Mouse (Mus musculus) MEL (cell line): ENCODE data around the gene Gm4559. TPM values are rescaled to one million over a fixed set of nuclear protein-coding genes. Genes with fewer than 3 reads are reported as not detected.
"Not testable (repeated sequence)": the region's sequence is repeated elsewhere in the genome, so short reads cannot be mapped to it uniquely, and the experiment has no call there.

Experiments used
- DNase-seq: peaks from one replicate; pipeline ENCODE4 v3.0.0; 2011; ENCODE audit warnings: low read depth, low spot score
- H3K27ac ChIP-seq: 2 replicates; pipeline ENCODE4 v1.5.1; 2012; ENCODE audit warnings: low read depth, mild to moderate bottlenecking, control low read depth, low read length, moderate library complexity; ENCODE audit not compliant: control insufficient read depth
- H3K27me3 ChIP-seq, 2 experiments: fragments of 150-350 bp in 1 of 2; sonication (generic) in 1 of 2; 2 replicates each; pipeline ENCODE4 v1.6.1; 2012; ENCODE audit warnings: low read length in 2 of 2, mild to moderate bottlenecking in 2 of 2, improper control_type of control experiment in 1 of 2, moderate library complexity in 1 of 2; ENCODE audit not compliant: insufficient read depth in 2 of 2, control insufficient read depth in 1 of 2
- H3K36me3 ChIP-seq, 2 experiments: 2 replicates each; pipeline ENCODE4 v1.6.1; 2012 to 2014; ENCODE audit warnings: low read length in 2 of 2, improper control_type of control experiment in 1 of 2, inconsistent platforms in 1 of 2, mild to moderate bottlenecking in 1 of 2; ENCODE audit not compliant: insufficient read depth in 2 of 2, control insufficient read depth in 1 of 2
- H3K4me1 ChIP-seq, 2 experiments: fragments of 150-350 bp in 1 of 2; sonication (generic) in 1 of 2; 2 replicates each; pipeline ENCODE4 v1.6.1; 2012; ENCODE audit warnings: low read length in 2 of 2, improper control_type of control experiment in 1 of 2, mild to moderate bottlenecking in 1 of 2; ENCODE audit not compliant: insufficient read depth in 2 of 2, control insufficient read depth in 1 of 2
- H3K4me3 ChIP-seq, 2 experiments: fragments of 150-350 bp in 1 of 2; sonication (generic) in 1 of 2; 2 replicates each; pipeline ENCODE4 v1.5.1; 2012; ENCODE audit warnings: low read depth in 2 of 2, low read length in 2 of 2, mild to moderate bottlenecking in 2 of 2, moderate library complexity in 2 of 2, control low read depth in 1 of 2, improper control_type of control experiment in 1 of 2; ENCODE audit not compliant: control insufficient read depth in 1 of 2, insufficient read depth in 1 of 2
- H3K79me2 ChIP-seq: 2 replicates; pipeline ENCODE4 v1.6.1; 2012; ENCODE audit warnings: mild to moderate bottlenecking, low read length, moderate library complexity; ENCODE audit not compliant: control insufficient read depth, poor library complexity, insufficient read depth
- H3K9ac ChIP-seq: 2 replicates; pipeline ENCODE4 v1.6.1; 2012; ENCODE audit warnings: low read depth, mild to moderate bottlenecking, control low read depth, low read length, moderate library complexity; ENCODE audit not compliant: control insufficient read depth, poor library complexity, severe bottlenecking
- H3K9me3 ChIP-seq: fragments of 150-350 bp; sonication (generic); replicated peaks from 2 replicates; pipeline ENCODE4 v1.6.1; 2012; ENCODE audit warnings: mild to moderate bottlenecking, low read length, improper control_type of control experiment, moderate library complexity; ENCODE audit not compliant: insufficient read depth
- BHLHE40 ChIP-seq: IDR thresholded peaks from 2 replicates; pipeline ENCODE4 v1.6.1; 2012; ENCODE audit warnings: low read depth, mild to moderate bottlenecking, inconsistent platforms, low read length, improper control_type of control experiment, borderline replicate concordance
- CTCF ChIP-seq, 3 experiments: IDR thresholded peaks in 2 of 3; conservative IDR thresholded peaks in 1 of 3; 2 replicates each; pipeline ENCODE4 v1.5.1; 2011 to 2012; ENCODE audit warnings: low read length in 3 of 3, low read depth in 2 of 3, mild to moderate bottlenecking in 2 of 3, improper control_type of control experiment in 1 of 3, inconsistent platforms in 1 of 3, mixed read lengths in 1 of 3, moderate library complexity in 1 of 3; ENCODE audit not compliant: control insufficient read depth in 1 of 3, insufficient read depth in 1 of 3, poor library complexity in 1 of 3, severe bottlenecking in 1 of 3
- E2F4 ChIP-seq: IDR thresholded peaks from 2 replicates; pipeline ENCODE4 v1.6.1; 2011; ENCODE audit warnings: low read depth, low read length, improper control_type of control experiment, borderline replicate concordance
- EP300 ChIP-seq, 2 experiments: IDR thresholded peaks; 2 replicates each; pipeline ENCODE4 v1.6.1; 2011; ENCODE audit warnings: improper control_type of control experiment in 2 of 2, low read length in 2 of 2, low read depth in 1 of 2, mild to moderate bottlenecking in 1 of 2
- JUND ChIP-seq: IDR thresholded peaks from 2 replicates; pipeline ENCODE4 v1.6.1; 2011; ENCODE audit warnings: low read depth, mild to moderate bottlenecking, improper control_type of control experiment, low read length
- KAT2A ChIP-seq: conservative IDR thresholded peaks from 2 replicates; pipeline ENCODE4 v1.6.1; 2012; ENCODE audit warnings: low read depth, low read length, improper control_type of control experiment, inconsistent platforms
- MAX ChIP-seq: IDR thresholded peaks from 2 replicates; pipeline ENCODE4 v1.6.1; 2011; ENCODE audit warnings: low read length, improper control_type of control experiment
- MEF2A ChIP-seq: IDR thresholded peaks from 2 replicates; pipeline ENCODE4 v1.6.1; 2014; ENCODE audit warnings: low read depth, mild to moderate bottlenecking, inconsistent platforms, low read length, improper control_type of control experiment; ENCODE audit not compliant: poor library complexity, insufficient replicate concordance, severe bottlenecking; ENCODE audit errors: extremely low read depth
- MXI1 ChIP-seq: IDR thresholded peaks from 2 replicates; pipeline ENCODE4 v1.6.1; 2011; ENCODE audit warnings: mild to moderate bottlenecking, low read depth, low read length, improper control_type of control experiment
- MYB ChIP-seq: IDR thresholded peaks from 2 replicates; pipeline ENCODE4 v1.6.1; 2011; ENCODE audit warnings: mild to moderate bottlenecking, low read depth, low read length, improper control_type of control experiment
- MYC ChIP-seq: IDR thresholded peaks from 2 replicates; pipeline ENCODE4 v1.6.1; 2011; ENCODE audit warnings: low read depth, mild to moderate bottlenecking, low read length, improper control_type of control experiment, moderate library complexity
- NELFE ChIP-seq: IDR thresholded peaks from 2 replicates; pipeline ENCODE4 v1.6.1; 2011; ENCODE audit warnings: low read depth, low read length, improper control_type of control experiment
- NRF1 ChIP-seq: IDR thresholded peaks from 2 replicates; pipeline ENCODE4 v1.6.1; 2014; ENCODE audit warnings: low read depth, mild to moderate bottlenecking, inconsistent platforms, low read length, improper control_type of control experiment, moderate library complexity; ENCODE audit not compliant: poor library complexity, insufficient read depth, severe bottlenecking
- POLR2A ChIP-seq, 2 experiments: IDR thresholded peaks; 2 replicates each; pipeline ENCODE4 v1.6.1; 2011 to 2012; ENCODE audit warnings: low read length in 2 of 2, mild to moderate bottlenecking in 2 of 2, control low read depth in 1 of 2, improper control_type of control experiment in 1 of 2, low read depth in 1 of 2, moderate library complexity in 1 of 2; ENCODE audit not compliant: control insufficient read depth in 1 of 2, insufficient read depth in 1 of 2, poor library complexity in 1 of 2
- RAD21 ChIP-seq: IDR thresholded peaks from 2 replicates; pipeline ENCODE4 v1.6.1; 2011; ENCODE audit warnings: mild to moderate bottlenecking, low read depth, low read length, improper control_type of control experiment
- SIN3A ChIP-seq: IDR thresholded peaks from 2 replicates; pipeline ENCODE4 v1.6.1; 2012; ENCODE audit warnings: low read length, improper control_type of control experiment, inconsistent platforms
- SMC3 ChIP-seq: IDR thresholded peaks from 2 replicates; pipeline ENCODE4 v1.6.1; 2011; ENCODE audit warnings: low read depth, low read length, improper control_type of control experiment
- TBP ChIP-seq: IDR thresholded peaks from 2 replicates; pipeline ENCODE4 v1.8.0; 2011; ENCODE audit warnings: low read depth, low read length, improper control_type of control experiment
- TCF12 ChIP-seq: IDR thresholded peaks from 2 replicates; pipeline ENCODE4 v1.6.1; 2014; ENCODE audit warnings: low read depth, mild to moderate bottlenecking, inconsistent platforms, low read length, improper control_type of control experiment, moderate library complexity
- UBTF ChIP-seq: IDR thresholded peaks from 2 replicates; pipeline ENCODE4 v1.6.1; 2012; ENCODE audit warnings: low read depth, mild to moderate bottlenecking, inconsistent platforms, low read length, improper control_type of control experiment, moderate library complexity, borderline replicate concordance; ENCODE audit not compliant: insufficient read depth
- USF1 ChIP-seq: IDR thresholded peaks from 2 replicates; pipeline ENCODE4 v1.6.1; 2014; ENCODE audit warnings: low read depth, mild to moderate bottlenecking, inconsistent platforms, low read length, improper control_type of control experiment, moderate library complexity
- USF2 ChIP-seq, 2 experiments: IDR thresholded peaks; 2 replicates each; pipeline ENCODE4 v1.6.1; 2011 to 2012; ENCODE audit warnings: improper control_type of control experiment in 2 of 2, low read length in 2 of 2, borderline replicate concordance in 1 of 2, inconsistent platforms in 1 of 2, low read depth in 1 of 2, mild to moderate bottlenecking in 1 of 2; ENCODE audit not compliant: insufficient read depth in 1 of 2
- ZC3H11A ChIP-seq: IDR thresholded peaks from 2 replicates; pipeline ENCODE4 v1.6.1; 2012; ENCODE audit warnings: low read depth, mild to moderate bottlenecking, inconsistent platforms, low read length, improper control_type of control experiment
- ZNF384 ChIP-seq: IDR thresholded peaks from 2 replicates; pipeline ENCODE4 v1.6.1; 2012; ENCODE audit warnings: low read depth, mild to moderate bottlenecking, inconsistent platforms, low read length, improper control_type of control experiment
- polyA plus RNA-seq, 2 experiments: library from polyadenylated mRNA; stranded (reverse) in 1 of 2; unstranded in 1 of 2; fragments of >175 nt in 1 of 2; fragments of >200 nt in 1 of 2; gene quantifications; 2 replicates each; pipeline versions ENCODE4 v1.2.1 to v1.2.4; 2012; ENCODE audit warnings: low replicate concordance in 2 of 2, low read depth in 1 of 2; ENCODE audit not compliant: insufficient read length in 2 of 2, insufficient read depth in 1 of 2, missing spikeins in 1 of 2
- total RNA-seq: library from RNA; depleted of rRNA; stranded (reverse); fragments of 300-350 nt; gene quantifications from 2 replicates; pipeline ENCODE4 v1.2.3, GENCODE M21; 2012

Gm4559 gene
- total and polyA plus RNA-seq, 3 experiments = not detected

DNA sequence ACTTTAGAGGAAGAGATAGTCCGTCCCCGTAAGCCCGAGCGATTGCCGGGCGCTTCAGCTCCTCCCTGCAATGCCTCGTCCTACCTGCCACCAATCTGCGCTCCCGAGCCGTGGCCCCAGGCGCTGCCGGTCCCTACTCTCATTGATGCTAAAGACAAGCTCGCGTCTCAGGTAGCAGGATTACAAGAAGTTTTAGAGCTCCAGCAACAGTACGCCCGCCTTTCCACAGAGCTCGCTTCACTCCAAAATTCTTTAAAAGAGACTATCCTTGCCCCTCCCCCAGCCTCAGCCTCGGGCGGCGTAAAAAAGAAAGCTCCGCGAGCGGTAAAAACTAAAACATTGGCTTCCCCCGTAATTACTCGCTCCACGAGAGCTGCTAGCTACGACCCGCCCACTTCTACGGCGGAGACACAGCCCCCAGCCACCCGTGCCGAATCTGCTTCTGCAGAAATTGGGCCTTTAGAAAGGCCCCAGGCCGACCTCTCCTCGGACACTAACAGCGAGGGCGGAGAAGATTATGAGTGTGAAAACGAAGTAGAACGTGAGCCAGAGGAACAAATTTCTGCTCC, 9.9 kb upstream of the Gm4559 start:
- no peaks in the 10 kb centered on the region; the same call in 1 of the 2 replicates for H3K79me2 ChIP-seq
- peak overlapping the region; percentile 52 to 64 for H3K4me3 ChIP-seq
- H3K36me3 ChIP-seq = no peaks in the 10 kb centered on the region
- peak overlapping the region; percentile 54 for H3K27ac ChIP-seq
- peak; percentile 82 for DNase-seq
- TF ChIP-seq USF1 (no peak), KAT2A (no peak), SIN3A (0 out of 2 replicates have a peak, but pooled peaks have one; percentile 25), MXI1 (no peak; the same call in 1 of the 2 replicates), NRF1 (no peak), POLR2A (IDR thresholded peaks at IDR 0.05; ENCODE audit: control insufficient read depth in 1 of 2, insufficient read depth in 1 of 2, low read depth in 1 of 2, low read length in 2 of 2, poor library complexity in 1 of 2) (peak in 1 of 2 experiments; percentile 53; a peak in 1 of 4 replicates), CTCF (IDR thresholded peaks at IDR 0.05 in 2 of 3, conservative IDR thresholded peaks at IDR 0.05 in 1 of 3; ENCODE audit: control insufficient read depth in 1 of 3, insufficient read depth in 1 of 3, low read depth in 2 of 3, low read length in 3 of 3, poor library complexity in 1 of 3, severe bottlenecking in 1 of 3) (0 out of 6 replicates have a peak, but pooled peaks of 1 of the 3 experiments have one; percentile 5), ZC3H11A (peak; percentile 75), NELFE (peak; percentile 3; the same call in 1 of the 2 replicates), MYC (no peak), MEF2A (no peak), JUND (no peak), EP300 (IDR thresholded peaks at IDR 0.05; ENCODE audit: low read depth in 1 of 2, low read length in 2 of 2) (no peak), UBTF (no peak), MYB (no peak), ZNF384 (no peak), TBP (no peak), E2F4 (no peak), BHLHE40 (0 out of 2 replicates have a peak, but pooled peaks have one; percentile 22), MAX (no peak), SMC3 (no peak), USF2 (IDR thresholded peaks at IDR 0.05; ENCODE audit: borderline replicate concordance in 1 of 2, insufficient read depth in 1 of 2, low read depth in 1 of 2, low read length in 2 of 2) (no peak), RAD21 (no peak), TCF12 (no peak)
- no peaks in the 10 kb centered on the region for H3K4me1 ChIP-seq
- H3K9me3 ChIP-seq = no peaks in the 10 kb centered on the region
- H3K9ac ChIP-seq = peak overlapping the region; percentile 64
- H3K27me3 ChIP-seq = no peaks in the 10 kb centered on the region; a peak in 2 of 4 replicates

DNA sequence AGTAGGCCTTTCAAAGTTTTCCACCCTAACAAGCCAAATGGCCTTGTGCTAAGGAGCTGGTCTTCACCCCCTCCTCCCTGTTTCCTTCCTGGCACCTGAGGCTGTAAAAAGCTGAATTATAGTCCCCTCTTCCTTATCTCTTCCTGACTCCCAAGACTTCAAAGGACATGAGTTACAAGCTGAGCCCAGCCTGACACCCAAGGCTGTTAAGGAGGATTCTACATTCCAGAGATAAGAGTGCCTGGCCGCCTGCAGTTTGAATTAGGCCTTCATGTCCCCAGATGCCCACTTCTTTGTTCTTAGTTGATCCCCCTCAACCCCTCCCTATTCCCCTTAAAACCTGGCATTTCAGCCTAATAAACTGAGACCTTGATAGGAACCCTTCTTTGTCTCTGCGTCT, 8.7 kb upstream of the Gm4559 start:
- not testable (repeated sequence) for H3K27ac ChIP-seq, H3K79me2 ChIP-seq, H3K4me1 ChIP-seq, H3K36me3 ChIP-seq, H3K27me3 ChIP-seq, DNase-seq, H3K4me3 ChIP-seq, H3K9ac ChIP-seq, H3K9me3 ChIP-seq

DNA sequence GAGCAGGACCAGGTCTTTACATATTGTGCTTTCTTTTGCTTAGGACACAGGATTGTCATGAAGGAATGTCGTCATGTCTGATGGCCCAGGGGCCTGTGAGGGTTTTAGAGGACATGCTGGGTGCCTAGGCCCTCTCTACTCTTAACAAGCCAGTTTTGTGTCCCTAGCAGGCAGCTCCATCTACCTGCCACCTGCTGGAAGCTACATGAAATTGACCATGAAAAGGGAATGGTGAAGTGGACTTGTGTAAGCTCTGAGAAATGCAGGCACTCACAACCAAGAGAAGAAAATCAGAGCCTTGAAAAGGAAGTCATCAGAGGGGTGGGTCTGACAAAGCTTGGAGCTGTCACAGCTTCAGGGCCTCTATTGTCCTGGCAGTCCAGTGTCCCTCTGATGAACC, 5.1 kb upstream of the Gm4559 start:
- H3K27ac ChIP-seq, H3K9me3 ChIP-seq, H3K9ac ChIP-seq, H3K79me2 ChIP-seq, H3K36me3 ChIP-seq, H3K4me1 ChIP-seq, H3K4me3 ChIP-seq, H3K27me3 ChIP-seq: not testable (repeated sequence)
- peak; percentile 6 for DNase-seq
